Mouse (Mus musculus): ENCODE results near the gene Tmem256.
A peak's percentile ranks its signal among the peaks of the same experiment; 100 is the strongest.
"Not testable (repeated sequence)": the region's sequence is repeated elsewhere in the genome, so short reads cannot be mapped to it uniquely, and the experiment has no call there.

Gene Tmem256

DNA sequence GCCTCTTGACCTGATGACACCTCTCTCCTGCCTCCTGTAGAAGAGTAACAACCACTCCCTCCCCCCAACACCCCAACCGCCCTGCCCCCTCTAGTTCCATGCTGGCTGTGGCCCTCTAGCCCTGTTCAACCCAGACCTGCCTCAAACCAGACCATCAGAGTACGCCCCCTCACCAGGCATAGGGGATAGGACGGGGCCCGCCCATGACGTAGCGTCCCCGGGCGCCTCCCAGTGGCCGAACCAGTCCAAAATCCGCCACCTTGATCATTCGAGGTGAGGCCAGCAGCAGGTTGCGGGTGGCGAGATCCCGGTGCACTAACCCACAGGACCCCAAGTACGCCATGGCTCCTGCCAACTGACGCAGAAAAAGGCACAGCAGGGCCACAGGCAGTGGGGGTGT is 17.0 kb downstream of the Tmem256 start:
- peak; percentile 77 to 78 for DNase-seq

DNA sequence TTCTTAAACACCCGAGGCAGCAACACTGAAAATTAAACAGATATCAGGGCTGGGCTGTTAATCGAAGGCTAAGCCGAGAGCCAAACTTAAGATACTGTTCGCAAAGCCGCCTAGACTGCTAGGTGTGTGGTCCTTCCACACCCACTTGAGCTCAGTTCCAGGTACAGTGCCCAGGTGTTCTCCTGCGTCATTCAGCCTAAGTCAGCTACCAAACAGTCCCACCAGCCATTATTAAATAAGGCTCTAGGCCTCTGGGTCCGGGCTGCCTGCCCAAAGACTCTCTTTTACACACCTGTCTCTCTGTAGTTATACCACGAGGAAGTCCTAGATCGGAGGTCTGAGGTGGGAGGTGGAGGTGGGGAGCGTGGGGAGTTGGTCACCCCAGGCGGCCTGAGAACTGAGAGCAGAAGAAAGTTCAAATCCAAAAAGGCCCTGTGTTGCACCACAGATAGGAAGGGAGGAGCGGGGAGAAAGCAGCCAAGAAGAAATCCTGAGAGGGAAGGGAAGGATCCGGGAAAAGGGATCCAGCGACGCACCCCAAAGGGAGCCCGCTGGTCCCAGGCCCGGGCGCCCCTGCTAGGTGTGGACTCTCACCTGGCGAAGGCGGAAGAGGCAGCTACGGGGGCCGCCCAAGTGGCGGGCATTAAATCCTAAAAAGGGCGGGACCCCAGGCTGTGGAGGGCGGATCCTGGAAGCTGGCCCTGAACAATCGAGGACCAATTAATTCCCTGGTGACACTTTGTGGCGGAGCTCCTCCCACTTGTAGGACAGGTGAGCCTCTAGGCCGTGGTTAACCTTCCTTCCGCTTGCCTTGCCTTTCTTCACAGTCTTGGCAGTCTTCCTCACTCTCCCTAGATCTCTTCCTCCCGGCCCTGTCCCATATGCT is 20.0 kb downstream of the Tmem256 start, which contains the start of gene Tnk1:
Gene Tnk1, minus strand, starts transcription at position 618 of the 886 bp plus-strand sequence.
- DNase-seq = no peak

DNA sequence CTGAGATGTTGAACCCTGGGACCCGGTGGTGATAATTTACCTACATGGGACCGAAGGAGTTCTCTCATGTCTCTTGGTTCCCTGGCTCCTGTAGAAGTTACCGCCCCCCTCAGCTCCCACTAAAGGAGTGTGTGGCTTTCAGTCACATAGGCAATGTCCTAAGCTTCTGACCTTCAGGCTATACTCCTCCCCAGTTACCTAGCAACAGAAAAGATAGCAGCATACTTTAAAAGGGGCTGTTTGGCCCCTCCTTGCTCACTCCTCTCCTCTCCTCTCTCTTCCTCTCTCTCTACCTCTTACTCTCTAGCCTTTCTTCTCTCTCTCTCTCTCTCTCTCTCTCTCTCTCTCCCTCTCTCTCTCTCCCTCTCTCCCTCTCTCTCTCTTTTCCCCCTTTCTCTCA is 25.4 kb downstream of the Tmem256 start:
- not testable (repeated sequence) for DNase-seq

DNA sequence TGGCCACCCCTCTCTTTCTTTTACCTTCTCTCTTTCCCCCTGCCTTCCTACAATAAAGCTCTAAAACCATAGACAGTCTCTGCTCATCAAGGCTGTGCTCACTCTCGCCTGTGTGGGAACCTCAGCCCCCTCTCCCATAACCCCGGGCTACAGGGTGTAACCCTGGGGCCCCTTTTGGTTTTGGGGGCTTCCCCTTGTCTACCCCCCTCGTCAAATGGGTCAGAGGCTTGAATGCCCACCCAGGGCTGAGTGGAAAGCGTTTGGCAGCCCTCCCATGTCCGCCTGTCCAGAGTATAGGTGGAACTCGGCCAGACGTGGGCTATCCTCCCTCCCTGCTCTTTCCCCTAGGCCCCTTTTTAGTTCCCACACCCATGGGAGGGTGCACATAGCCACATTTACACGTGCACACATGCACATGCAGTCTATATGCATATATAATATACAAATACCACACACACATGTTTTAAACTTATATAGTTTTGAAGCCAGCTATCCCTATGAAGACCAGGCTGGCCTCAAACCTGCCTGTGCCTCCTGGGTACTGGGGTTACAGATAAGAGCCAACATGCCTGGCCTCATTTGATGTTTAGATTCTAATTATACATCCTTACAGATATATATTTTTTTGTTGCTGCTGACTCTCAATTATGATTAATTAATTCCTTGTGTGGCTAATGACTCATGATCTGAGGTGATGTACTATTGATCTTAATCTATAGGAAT is 26.0 kb downstream of the Tmem256 start:
- DNase-seq = no peak

DNA sequence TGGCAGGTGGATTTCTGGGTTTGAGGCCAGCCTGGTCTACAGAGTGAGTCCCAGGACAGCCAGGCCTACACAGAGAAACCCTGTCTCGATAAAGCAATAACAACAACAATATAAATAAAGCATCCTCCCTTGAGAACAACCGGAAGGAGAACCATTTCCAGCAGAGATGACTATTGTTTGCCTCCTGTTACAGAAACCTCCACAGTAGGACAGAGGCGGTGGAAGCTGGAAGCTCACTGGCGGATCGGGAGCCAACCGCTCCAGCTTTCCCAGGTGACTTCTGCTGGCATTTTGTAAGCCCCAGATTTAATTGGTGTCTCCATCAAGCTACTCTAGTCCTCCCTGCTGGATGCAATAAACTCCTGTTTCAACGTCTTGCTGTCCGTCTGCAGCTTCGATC is 27.2 kb downstream of the Tmem256 start:
- DNase-seq = no peak

GRCm38 (mm10) chr11:69867335-69867734 is 29.0 kb downstream of the Tmem256 start:
- DNase-seq = no peak

- DNase-seq = no peak
These were observed 32.2 kb downstream of the Tmem256 start for GRCm38 (mm10) chr11:69870289-69871069.

GRCm38 (mm10) chr11:69871822-69872221 is 33.5 kb downstream of the Tmem256 start:
- no peak for DNase-seq

- DNase-seq = no peak
These were observed 34.1 kb downstream of the Tmem256 start for GRCm38 (mm10) chr11:69872451-69872850.

DNA sequence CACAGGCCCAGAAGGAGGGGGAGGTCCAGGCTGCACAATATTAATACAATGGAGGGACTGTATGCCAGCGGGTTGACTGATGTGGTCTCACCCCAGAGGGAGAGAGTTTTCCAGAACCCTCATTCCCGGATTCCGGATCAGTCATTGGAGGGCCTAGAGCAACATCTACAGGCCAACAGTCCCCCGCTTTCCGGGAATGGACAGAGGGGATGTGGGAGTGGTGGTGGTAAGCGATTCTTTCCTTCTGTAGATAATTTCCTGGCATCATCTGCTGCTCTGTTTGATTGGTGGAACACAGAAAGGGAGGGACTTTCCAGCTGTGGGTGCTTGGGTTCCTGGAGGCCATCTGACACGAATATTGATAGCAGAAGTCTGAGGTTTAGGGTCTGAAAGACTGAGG is 37.9 kb downstream of the Tmem256 start:
- DNase-seq = no peak

DNA sequence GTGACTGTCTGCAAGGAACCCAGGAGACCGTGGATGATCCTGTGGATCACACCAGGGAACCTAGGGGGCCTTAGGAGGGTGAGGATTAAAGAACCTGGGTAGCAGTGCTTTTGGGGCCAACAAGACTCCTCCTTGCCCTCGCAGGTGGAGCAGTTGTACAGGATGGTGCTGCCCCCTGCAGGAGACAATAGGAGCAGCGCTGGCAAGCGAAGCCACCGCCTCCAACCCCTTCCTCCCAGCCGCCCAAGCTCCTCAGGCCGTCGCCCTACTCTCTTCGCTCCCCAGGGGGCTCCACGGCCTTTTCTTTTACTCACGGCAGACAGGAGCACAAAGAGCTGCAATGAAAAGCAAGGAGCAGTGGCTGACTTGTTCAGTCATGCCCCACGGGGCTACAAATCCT is 38.6 kb downstream of the Tmem256 start:
- peak; percentile 93 to 95 for DNase-seq

- DNase-seq = peak in 1 of 2 experiments; percentile 34
These were observed 39.6 kb downstream of the Tmem256 start, which contains the start of gene Tmem95 for GRCm38 (mm10) chr11:69877878-69878277. Tmem95 (minus strand) TSS chr11:69878018.

GRCm38 (mm10) chr11:69878399-69878798 is 40.1 kb downstream of the Tmem256 start:
- no peak for DNase-seq

DNA sequence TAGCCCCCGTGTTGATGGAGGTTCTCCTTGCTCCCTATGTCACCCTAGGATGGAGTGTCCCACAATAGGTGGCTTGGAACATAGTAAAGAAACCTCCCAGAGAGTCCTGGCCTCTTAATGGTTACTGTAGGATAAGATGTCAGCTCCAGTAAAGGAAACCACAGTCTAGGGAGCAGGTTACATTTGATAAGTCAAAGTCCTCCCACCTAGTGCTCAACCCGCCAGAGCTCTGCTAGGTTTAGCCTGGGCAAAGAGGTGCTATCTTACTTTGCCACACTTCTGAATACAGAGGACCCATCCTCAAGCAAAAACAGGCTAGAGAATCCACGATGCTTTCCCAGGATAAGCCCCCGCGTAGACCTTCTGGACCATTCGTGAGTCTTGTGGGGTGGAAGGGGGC is 40.6 kb downstream of the Tmem256 start:
- no peak for DNase-seq

DNA sequence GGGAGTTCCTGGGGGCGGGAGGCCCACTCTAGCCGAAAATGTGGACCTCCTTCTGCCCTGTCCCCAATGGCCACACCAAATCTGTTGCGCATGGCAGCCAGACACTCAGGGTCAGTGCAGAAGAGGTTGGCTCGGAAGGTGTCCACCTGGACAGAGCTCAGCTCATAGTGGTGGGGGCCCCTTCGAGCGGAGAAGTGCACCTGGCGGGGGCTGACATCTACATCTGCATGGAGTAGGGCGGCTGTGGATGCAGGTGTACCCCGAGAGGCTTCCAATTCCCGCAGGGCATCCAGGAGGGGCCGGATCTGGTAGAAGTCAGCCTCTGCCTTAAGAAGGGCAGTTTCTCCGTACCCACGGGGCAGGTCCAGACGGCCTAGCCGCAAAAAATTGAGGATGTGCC is 41.4 kb downstream of the Tmem256 start:
- DNase-seq = peak in 1 of 2 experiments; percentile 18

DNA sequence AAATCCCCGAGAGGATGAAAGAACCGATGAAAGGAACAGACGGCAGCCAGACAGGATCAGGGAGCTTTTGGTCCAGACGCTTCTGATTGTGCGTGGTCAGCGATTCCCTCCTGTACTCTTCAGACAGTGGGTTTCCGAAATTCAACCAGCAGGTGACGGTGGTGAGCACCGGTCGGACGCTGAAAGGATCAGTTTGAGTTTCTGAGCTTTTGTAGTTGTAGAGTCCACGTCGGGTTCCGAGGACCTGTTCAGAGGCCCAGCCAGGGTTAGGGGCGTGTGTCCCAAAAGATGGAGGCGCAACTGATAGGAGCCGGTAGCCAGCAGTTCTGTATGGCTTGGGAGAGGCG is 42.2 kb downstream of the Tmem256 start:
- DNase-seq = peak; percentile 77 to 81

DNA sequence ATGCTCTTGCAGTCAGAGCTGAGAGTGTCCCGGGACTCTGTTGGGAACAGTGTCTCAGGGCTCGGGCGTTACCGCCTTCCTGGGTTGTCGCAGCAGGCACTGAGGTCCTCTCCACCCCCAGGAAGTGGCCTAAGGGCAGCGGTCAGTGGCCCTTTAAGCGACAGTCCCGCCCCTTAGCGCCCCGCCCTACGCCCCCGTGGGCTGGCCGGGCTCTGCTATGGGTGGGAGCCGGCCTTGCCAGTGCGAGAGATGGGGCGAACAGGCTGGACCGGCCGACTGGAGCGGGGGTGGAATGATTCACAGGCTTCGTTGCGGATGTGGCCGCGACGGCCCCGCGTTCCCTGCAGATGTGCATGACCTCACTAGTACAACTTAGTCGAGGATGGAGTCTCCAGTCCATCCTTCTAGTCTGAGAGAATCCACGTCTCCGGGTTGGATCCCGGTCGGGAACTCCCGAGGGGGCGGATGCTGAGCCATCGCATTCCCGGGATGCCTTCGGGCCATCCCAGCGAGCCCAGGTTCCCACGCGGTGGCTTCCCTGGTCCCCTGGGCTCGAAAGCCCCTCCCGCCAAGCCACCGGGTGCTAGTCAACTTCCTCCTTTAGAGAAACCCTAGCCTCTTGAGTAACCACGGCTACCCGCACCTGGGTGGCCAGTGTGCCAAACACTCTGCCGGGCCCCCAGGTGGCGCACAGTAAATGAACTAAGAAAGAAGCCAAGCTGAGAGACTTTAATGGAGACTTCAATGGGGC is 42.7 kb downstream of the Tmem256 start, which contains the start of gene Kctd11:
Gene Kctd11, minus strand, starts transcription at position 554 of the 751 bp plus-strand sequence.
- peak; percentile 80 to 87 for DNase-seq

- DNase-seq = peak in 1 of 2 experiments; percentile 30
These were observed 43.7 kb downstream of the Tmem256 start for GRCm38 (mm10) chr11:69881787-69882670.

- peak; percentile 50 to 61 for DNase-seq
These were observed 44.8 kb downstream of the Tmem256 start for GRCm38 (mm10) chr11:69883066-69883465.

GRCm38 (mm10) chr11:69883527-69884151 is 45.3 kb downstream of the Tmem256 start:
- DNase-seq = no peak

DNA sequence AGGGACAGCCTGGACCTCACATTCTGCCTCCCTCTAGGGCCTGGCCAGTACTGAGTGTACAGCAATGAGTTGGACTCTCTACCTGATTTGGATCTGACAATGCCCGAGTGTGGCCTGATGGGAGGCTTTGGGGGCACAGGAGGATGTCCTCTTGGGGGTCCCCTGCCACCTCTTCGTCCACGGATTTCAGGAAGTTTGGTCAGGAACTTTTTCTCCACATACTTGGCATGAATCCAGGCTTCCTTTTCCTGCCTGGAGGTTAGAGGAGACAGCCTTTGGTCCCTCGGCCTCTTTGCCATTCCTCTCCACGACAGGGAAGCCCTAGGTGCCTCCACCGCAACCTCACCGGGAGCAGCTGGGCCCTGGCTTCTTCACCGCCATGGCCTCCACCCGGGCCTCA is 45.9 kb downstream of the Tmem256 start:
- DNase-seq = no peak
